Mouse (Mus musculus) kidney, adult 11 months (tissue): ENCODE results near the gene Tle2.
A peak's percentile ranks its signal among the peaks of the same experiment; 100 is the strongest.

Experiments used
- DNase-seq: peaks from one replicate; pipeline ENCODE4 v3.0.0; 2022

The Tle2 gene

DNA sequence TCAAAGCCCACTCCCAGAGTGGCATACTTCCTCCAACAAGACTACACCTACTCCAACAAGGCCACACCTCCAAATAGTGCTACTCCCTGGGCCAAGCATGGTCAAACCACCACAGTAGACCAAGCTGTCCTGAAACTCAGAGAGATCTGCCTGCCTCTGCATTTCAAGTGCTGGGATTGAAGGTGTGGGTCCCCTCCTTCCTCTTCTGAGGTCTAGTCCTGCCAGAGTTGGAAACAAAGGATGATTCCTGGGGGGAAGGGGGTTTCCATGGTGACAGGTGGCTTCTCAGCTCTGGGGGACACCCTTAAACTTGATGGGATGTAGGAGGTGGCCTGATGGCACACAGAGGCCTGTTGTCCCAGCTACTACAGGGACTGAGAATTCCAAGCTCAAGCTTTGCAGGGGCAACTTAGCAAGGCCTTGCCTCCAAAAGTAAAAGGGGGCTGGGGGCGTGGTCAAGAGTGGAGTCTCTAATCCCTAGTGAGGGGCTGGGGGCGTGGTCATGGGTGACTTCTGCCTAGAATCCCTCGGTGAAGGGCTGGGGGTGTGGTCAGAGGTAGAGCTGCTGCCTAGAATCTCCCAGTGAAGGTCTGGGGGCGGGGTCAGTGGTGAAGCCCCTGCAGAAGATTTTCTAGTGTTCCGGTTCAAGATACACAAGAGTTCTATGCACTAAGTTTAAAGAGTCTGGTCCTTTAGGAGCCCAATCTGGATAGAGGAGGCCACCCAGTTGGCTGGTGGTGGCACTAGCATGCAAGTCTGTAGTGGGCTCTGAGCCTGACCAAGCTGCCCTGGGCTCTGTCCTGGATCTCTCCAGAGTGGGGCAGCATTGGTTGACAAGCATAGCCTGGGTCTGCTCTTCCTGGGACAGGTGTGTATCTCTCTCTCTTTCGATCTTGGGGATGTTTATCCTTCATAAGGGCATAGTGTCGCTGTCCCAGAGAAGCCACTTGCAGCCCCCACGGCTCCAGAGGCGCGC, at the start of gene Tle2:
Gene Tle2, plus strand, starts transcription at position 481 of the 976 bp plus-strand sequence.
- no peak for DNase-seq

DNA sequence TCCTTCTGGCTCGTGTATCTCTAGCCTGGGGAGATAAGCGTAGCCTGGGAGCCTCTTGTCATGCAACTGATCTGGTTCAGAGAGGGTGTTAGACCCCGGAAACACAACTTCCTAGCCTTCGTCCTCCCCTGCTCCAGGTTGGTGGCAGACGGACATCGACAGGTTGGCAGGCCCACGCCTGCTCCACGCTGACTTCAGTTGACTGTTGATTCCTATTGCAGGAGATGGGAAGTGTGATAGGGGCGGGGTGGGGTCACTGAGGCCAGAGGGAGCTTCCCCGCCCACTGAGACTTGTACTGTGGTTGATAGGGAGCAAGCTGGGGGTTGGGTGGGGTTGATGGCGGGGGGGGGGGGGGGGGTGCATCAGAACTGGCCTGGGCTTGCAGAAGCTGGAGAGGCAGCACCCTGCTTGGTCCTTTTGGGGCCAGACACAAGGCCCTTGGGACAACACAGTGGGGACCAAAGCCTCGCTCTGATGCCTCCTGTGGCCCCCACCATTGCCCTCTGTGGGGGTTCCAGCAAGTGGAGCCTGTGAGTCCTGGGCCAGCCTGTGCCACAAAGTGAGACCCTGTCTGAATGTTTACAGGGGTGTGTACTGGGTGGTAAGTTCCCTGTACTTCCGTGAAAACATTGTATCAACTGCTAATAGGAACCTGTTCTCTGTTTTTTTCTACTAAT, 49.2 kb upstream of the Tle2 start:
- no peak for DNase-seq

DNA sequence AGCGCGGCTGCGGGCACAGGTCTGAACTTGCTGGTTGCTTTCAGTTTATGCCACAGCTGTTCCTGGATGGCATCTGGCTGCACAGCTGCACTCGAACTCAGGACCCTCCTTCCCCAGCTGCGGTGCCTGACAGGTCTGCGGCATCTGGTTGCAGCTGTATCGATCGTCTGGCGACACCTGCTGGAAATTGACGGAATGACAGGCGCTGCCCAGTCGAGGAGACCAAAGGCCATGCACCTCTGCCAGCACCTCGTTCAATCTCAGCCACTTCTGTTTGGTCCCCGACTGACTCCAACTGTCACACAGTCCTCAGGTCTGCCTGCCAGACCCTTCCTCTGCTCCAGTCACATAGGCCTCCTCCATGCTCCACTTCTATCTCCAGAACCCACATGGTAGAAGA, 47.6 kb upstream of the Tle2 start:
- peak; percentile 71 for DNase-seq

DNA sequence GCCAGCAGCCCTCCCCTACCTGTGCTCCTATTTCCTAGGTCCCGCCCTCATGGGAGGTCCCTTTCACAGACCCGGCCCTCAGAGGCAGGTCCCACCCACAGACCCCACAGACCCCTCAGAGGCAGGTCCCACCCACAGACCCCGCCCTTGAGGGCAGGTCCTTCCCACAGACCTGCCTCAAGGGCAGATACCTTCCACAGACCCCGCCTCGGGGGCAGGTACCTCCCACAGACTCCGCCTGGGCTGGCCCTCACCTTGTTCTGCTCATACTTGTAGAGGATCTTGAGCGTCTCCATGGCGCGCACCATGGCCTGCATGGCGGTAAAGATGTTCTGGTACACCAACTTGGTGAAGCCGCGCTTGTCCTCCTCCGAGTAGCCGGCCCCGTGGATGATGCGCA, 39.5 kb upstream of the Tle2 start:
- no peak for DNase-seq

DNA sequence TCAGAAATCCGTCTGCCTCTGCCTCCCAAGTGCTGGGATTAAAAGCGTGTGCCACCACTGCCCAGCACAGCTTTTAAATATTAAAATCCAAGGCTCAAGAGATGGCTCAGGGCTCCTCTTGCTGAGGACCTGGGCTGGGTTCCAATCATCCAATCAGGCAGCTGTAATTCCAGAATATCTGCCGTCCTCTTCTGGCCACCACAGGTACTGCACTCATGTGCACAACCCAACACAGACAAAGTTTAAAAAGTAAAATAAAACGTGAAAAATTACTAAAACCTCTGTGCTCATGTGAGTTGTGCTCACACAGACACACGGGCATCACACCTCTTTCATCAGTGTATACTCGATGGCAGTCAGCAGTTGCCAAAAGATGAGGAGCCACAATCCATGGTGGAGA, 37.6 kb upstream of the Tle2 start:
- no peak for DNase-seq

DNA sequence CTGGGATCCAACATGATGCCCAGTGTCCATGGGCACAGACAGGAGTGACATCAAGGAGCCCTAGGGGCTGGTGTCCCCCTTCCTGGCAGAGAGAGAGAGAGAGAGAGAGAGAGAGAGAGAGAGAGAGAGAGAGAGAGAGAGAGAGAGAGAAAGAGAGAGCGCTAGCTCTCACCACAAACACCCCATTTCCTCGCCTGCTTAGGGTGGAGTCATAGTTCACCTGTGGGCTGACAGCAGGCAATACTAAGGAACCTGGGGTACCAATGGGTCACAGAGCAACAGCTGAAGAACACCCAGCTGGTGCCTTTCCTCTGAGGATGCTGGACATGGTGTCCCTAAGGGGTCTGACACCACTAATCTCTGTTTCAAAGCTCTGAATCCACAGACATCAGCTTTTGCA, 36.9 kb upstream of the Tle2 start:
- DNase-seq, result no peak

DNA sequence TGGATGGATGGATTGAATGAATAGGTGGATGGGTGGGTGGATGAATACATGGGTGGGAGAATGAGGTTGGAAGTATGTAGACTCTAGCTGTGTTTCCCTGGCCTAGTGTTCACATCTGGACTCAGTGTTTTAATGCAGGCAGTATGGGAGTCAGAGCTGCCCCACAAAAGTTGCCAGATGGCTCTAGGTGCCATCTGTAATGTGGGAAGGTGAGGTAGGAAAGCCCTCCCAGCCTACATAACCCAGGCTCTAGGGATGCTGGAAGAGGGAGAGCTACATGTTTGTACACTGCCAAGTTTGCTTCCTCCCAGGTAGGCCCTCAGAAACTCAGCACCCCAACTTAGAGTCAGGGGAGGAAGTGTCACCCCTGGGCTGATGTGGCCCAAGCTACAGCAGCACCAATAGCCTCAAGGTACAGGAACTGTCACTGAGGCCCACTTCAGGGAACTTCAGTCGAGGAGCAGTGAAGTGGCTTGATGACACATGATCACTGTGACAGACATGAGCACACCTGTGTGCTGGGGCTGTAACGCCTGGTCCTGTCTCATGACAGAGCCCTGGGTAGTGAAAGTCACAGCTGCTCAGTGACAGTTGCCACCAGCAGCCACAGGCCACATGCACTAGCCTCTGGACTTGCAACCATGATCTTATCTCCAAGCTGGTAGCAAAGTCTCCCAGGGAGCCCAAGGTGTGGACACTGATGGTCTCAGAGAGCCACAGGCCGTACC, 35.9 kb upstream of the Tle2 start:
- DNase-seq, result no peak

DNA sequence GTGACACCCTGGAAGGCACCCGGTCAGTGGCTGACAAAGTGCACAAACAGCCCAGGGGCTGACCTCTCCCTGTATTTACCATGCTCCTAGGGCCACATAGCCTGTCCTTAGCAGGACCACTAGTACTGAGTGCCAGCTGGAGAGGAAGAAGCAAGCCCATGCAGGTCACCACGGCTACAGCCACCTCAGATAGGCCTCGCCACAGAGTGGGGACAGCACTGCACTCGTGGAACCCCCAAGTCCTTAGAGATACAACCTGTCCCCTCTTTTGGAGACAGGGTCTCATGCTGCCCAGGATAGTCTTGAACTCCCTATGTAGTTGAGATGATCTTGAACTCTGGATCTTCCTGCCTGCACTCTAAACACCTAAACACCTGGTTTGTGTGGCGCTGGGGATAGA, 33.0 kb upstream of the Tle2 start:
- no peak for DNase-seq

DNA sequence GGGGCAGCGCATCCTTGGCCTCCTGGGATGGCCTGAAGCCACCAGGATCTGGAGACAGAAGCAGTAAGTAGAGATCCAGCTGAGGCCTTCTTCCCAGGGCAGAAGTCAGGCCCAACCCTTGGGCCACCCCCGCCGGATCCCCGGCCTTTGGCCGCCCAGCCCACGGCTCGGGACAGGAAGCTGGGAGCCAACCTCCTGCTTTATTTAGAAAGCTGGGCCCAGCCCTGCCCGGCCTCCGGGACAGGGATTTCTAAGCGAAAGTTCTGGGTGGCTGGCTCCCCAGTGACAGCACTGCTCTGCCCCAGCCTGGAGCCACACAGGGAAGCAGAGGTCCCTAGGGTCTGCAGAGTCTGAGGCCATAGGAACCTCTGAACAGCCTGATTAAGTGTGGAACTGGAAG, 32.6 kb upstream of the Tle2 start:
- peak; percentile 74 for DNase-seq

DNA sequence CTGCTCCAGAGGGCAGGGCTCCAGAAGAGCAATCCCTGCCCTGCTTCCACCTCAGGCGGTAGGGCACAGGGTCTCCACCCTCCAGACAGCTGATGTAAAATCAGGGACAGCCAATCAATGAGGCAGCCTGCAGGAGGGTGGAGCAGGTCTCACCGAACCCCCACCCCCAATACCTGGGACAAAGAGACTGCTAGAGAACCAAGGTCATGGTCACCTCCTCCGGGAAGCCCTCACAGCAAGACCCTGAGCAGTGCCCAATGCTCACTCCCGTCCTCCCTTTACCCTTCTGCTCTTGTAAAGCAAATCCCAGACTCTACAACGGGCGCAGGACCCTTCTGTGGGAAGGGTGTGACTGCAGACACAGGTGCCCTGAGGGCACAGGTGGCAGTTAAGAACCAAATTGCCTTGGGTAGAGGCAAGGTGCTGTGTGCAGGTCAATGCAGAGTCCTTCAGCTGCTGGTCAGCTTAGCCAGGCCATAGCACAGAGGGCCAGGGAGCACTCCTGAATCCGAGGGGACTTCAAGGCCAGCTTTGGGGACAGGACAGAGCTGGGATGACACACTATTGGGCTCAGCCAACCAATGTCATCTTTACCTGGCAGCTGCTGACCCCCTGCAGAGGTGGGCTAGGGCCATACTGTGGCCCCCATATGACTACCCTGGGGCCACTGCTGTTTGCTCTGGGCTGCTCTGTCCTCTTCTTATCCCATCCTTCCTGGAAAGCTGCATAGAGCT, 31.5 kb upstream of the Tle2 start:
- DNase-seq, result no peak

DNA sequence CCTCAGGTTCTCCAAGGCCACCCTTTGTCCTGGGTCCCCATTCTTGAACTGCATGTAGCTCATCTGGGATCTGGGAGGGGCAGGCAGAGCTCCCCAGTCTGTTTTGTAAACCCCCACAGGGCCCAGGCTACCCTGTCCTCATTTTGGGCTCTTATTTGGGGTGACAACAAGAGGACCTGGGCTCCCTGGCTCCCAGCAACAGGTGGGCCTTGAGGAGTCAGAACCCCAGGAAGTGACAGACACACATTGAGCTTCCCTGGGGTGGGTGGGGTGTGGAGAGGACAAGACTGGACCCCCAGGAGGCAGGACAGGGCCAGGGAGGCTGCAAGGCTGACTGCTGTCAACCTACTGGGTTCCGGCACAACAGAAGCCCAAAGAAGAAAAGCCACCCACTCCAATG, 30.7 kb upstream of the Tle2 start:
- no peak for DNase-seq

DNA sequence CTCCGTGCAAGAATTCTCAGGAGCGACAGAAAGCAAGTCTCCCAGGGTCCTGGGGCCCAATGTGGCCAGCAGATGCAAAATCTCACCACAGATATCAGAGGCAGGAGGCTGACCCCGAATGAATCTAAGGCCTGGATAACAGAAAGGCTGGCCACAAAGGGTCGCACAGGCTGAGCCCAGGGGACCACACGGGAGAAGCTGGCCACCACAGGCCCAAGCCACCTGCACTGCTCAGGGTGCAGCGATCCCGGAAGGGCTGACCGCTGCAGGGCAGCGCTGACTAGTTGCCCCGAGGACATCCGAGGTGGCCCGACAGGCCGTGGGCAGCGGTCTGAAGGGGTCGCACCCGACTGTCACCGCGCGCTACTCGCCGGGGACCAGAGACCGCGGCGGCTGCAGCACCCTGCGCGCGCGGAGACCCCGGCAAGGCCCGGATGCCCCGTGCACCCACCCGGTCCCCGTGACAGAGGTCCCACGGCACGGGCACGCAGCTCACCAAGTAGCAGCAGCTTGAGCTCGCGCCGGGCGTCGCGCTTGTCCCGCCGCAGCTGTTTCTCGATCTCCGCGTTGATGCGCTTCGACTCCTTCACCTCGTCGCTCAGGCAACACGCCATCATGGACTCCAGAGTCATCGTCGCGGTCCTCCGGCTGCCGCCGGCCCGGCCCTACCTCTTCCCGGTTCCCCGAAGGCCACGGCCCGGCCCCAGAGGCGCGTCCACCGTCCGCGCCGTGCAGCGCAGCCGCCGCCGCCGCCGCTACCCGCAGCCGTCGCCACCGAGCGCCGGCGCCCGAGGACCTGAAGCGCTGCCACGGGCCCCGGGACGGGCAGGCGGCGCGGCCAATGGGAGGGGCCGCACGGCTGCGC, 29.8 kb upstream of the Tle2 start:
- DNase-seq, result no peak

DNA sequence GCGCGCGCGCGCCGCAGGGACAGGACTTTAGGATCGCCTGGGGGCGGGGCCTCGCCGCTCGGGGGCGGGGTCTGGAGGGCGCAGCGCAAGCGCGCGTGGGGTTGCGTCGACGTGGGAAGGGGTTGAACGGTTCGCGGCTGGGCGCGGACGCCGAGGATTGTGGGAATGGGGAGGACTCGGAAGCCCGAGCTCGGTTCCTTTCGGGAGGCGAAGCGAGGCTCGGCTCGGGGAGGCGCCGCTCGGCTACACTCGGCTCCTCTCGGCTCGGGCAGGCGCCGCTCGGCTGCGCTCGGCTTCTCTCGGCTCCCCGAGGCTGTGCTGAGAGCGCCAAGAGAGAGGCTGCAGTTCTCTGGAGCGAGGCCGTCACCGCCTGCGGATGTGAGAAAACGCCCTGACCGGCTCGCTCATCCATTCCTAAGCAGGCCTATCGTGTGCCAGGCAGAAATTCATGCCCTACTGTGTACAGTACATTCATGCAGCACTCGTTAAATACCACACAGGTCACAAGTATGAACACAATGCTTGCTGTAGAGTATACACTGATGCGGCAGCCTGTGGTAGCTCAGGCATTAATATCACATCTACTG, 29.1 kb upstream of the Tle2 start, which contains the start of gene Gna11:
Gene Gna11, minus strand, starts transcription at position 30 of the 587 bp plus-strand sequence.
- peak; percentile 99 for DNase-seq

DNA sequence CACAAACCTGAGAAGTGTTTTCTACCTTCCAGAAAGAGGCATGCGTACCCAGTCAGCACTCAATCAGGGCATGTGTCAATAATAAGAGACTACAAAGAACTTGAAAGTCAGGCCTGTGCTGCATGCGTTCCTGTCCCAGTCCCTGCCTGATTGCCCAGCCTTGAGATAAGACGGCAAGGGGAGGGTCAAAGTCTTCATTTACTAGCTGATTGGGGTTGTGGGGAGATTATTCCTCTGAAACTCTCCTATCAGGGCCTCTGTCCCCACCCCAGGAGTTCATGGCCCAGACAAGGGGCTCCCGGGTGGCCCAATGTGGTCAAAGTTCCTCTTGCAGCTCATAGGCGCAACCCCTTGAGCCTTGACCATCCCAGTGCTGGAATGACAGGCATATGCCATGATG, 28.0 kb upstream of the Tle2 start:
- DNase-seq, result no peak

DNA sequence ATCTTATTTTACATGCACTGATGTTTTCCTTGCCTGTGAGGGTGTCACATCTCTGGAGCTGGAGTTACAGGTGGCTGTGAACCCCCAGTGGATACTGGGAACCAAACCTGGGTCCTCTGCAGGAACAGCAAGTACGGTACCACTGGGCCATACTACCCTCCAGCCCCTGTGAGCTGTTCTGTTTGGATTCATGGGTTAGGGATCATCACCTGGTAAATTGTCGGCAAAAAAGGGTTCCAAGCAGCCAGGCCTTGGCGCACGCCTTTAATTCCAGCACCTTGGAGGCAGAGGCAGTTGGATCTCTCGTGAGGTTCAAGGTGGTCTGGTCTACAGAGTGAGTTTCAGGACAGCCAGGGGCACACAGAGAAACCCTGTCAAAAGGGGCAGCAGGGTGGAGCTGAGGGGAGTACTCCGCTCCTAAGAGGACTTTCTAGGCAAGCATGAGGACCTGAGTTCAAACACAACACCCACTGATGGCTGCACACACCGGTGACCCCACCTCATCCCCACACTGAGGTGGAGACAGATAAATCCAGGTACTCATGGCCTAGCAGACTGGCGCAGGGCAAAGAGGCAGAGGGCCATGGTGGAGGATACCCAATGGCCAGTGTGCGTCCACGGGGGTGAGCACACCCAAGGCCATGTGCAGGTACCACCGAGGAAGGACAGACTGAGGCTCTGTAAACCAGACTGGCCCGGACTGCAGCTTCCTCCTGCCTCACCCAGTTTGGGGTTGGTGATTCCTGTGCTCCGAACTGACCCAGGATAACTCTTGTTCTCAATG, 27.4 kb upstream of the Tle2 start:
- DNase-seq, result no peak

DNA sequence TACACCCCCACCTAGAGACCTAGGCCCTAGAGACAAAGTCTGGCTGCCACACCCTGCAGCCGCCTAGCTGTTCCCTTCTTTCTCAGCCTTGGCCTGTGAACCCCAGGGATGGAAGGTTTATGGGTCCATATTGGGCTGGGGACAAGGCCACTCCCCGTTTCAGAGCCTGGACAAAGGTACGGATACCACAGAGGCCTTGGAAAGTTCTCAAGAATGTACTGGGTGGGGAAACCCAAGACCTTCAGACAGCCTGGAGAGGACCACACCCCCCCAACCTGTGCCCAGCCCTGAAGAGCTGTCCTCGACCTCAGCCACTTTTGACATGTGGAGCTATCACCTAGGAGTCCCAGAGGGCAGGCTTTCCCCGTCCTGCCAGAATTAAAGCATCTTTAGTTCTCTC, 25.4 kb upstream of the Tle2 start:
- no peak for DNase-seq

DNA sequence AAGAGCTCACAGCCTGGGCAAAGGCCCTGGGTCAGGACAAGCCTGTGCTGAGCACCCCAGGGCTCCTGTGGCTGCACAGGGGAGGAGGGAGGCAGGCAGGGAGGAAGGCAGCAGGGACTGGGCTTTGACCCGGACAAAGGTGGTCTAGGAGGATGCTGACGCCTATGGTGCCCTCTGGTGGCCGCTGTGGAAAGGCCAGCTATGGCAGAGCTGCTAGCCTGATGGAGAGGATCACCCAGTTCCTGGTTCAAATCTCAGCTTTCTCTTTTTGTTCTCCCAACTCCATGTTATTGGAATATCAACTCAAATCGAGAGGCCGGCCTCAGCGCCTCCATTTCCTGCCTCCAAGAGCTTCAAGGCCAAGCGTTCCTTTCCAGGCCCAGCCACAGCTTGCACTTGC, 24.1 kb upstream of the Tle2 start:
- DNase-seq, result peak; percentile 72

DNA sequence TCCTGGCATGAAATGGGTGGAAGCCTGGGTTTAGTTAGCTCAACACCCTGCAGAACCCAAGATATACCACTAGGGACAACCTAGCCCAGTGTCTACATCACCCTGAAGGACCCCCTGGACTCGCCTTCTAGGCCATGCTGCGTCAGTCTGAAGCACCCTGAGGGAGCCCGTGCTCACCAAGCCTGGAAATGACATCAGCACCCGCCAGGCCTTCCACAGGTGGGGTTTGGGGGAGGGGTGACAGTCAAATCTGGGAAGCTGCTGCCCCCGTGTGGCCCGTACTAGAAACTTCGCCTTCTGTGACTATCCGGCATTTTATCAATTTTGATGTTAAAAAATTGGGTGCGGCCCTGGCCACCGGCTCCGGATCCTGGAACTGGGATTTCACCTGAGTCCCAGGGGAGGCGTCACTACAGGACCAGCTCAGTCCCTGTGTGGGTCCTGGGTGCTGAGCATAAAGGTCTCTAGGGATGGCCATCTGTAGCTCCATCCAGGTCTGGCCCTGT, 22.7 kb upstream of the Tle2 start:
- DNase-seq, result peak; percentile 95

DNA sequence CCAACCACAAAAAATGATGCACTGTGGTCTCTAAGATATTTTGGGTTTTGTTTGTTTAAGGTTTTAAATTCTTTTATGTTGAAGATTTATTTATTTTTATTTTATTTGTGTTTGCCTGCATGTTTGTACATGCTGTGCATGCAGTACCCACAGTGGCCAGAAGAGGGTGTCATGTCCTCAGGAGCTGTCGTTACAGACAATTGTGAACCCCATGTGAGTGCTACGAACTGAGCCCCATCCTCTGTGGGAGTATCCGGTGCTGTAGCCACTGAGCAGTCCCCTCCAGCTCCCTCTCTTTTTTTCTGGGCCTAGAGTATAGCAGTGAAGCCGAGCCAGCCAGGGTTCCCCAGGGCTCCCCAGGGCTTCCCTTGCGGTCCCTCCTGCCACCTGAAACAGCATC, 21.1 kb upstream of the Tle2 start:
- no peak for DNase-seq
